Mouse (Mus musculus) CH12.LX (cell line): ENCODE data around the gene Dnaaf3.

Experiments
- CTCF ChIP-seq, 2 experiments: IDR thresholded peaks in 1 of 2; conservative IDR thresholded peaks in 1 of 2; 2 replicates each; pipeline ENCODE4 v1.5.1; 2011 to 2012; ENCODE audit warnings: low read depth in 2 of 2, low read length in 2 of 2, improper control_type of control experiment in 1 of 2, inconsistent platforms in 1 of 2, mild to moderate bottlenecking in 1 of 2, moderate library complexity in 1 of 2
- EP300 ChIP-seq: IDR thresholded peaks from 2 replicates; pipeline ENCODE4 v1.6.1; 2011; ENCODE audit warnings: low read length, improper control_type of control experiment
- MAX ChIP-seq: IDR thresholded peaks from 2 replicates; pipeline ENCODE4 v1.6.1; 2011; ENCODE audit warnings: low read length, improper control_type of control experiment

- no peak for TF ChIP-seq CTCF (conservative IDR thresholded peaks at IDR 0.05 in 1 of 2, IDR thresholded peaks at IDR 0.05 in 1 of 2; ENCODE audit: low read depth in 2 of 2, low read length in 2 of 2)
- no peak for TF ChIP-seq EP300
- no peak for TF ChIP-seq MAX
Observed at GRCm38 (mm10) chr7:4482281-4482680, 50.0 kb downstream of the Dnaaf3 start.
